Mouse (Mus musculus): ENCODE measurements around the gene Pnpo.

Pnpo gene

GRCm38 (mm10) chr11:96943746-96944304, at the start of gene Pnpo:
Gene Pnpo, minus strand, starts transcription at chr11:96943986.
- peak; percentile 98 for DNase-seq (ENCODE audit: low read depth, low spot score)

GRCm38 (mm10) chr11:96992722-96993311, 49.0 kb upstream of the Pnpo start:
- DNase-seq (ENCODE audit: low read depth, low spot score): no peak

GRCm38 (mm10) chr11:96991501-96991900, 47.7 kb upstream of the Pnpo start:
- no peak for DNase-seq (ENCODE audit: low read depth, low spot score)

- DNase-seq (ENCODE audit: low read depth, low spot score): peak; percentile 82
Measured at GRCm38 (mm10) chr11:96987873-96988655, 44.3 kb upstream of the Pnpo start.

DNA sequence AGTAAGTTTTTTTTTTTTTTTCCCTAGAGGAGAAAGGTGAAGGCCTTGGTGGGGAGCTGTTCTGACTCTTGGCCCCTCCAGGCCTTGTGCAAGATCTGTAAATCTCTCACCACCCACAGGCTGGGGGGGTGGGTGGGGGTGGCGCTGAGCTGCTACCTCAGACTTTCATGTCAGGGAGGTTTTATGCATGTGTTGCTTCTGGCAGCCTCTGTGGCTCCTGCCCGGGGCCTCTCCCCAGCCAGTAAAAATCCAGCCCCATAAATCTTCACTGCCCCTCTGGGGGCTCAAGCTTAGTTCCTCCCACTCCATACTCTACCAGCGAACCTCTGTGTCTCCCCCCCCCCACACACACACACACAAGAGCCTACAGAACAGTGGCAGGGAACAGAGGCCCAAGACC, 42.7 kb upstream of the Pnpo start:
- DNase-seq (ENCODE audit: low read depth, low spot score): no peak

- DNase-seq (ENCODE audit: low read depth, low spot score): no peak
Measured at GRCm38 (mm10) chr11:96984903-96985302, 41.1 kb upstream of the Pnpo start.

- no peak for DNase-seq (ENCODE audit: low read depth, low spot score)
Measured at GRCm38 (mm10) chr11:96982859-96983258, 39.1 kb upstream of the Pnpo start, which contains the start of gene Sp2. Gene Sp2, minus strand, starts transcription at chr11:96982959.

DNA sequence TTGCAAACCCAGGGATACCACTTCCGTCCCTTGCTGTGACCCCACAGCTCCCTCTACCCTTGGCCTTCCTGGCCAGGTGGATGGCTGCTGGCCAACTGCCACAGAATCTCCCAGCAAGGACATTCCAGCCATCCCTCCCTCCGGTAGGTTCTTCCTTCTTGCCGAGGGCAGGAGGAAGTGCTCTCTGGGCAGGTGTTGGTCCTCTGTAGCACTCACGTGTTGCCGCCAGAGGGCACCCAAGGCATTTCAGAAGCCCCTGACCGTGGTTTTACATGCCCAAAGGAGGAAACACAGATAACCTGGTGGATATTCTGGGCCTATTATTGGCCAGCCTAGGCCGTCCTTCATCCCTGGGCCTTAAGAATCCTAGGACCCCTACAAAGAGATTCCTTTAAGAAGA, 38.6 kb upstream of the Pnpo start:
- peak; percentile 90 for DNase-seq (ENCODE audit: low read depth, low spot score)

- DNase-seq (ENCODE audit: low read depth, low spot score): no peak
Measured at GRCm38 (mm10) chr11:96981461-96981860, 37.7 kb upstream of the Pnpo start.

DNA sequence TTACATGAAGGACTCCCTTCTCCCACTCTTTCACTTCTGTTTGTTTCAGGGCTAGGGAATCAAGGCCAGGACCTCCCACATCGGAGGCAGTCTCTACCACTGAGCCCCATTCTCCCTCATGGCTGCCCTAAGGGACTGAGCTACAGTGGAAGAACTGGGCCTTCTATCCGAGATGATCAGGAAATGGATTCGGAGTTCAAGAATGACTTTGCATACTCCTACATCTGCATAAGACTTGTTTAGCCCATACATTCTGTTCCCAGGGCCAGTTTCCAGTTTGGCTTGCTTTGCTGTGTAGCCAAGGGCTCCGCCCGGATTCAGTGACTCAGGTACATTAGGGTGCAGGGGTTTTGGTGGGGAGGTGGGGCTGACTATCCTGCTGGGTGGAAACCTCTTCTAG, 36.2 kb upstream of the Pnpo start:
- DNase-seq (ENCODE audit: low read depth, low spot score): peak; percentile 86

DNA sequence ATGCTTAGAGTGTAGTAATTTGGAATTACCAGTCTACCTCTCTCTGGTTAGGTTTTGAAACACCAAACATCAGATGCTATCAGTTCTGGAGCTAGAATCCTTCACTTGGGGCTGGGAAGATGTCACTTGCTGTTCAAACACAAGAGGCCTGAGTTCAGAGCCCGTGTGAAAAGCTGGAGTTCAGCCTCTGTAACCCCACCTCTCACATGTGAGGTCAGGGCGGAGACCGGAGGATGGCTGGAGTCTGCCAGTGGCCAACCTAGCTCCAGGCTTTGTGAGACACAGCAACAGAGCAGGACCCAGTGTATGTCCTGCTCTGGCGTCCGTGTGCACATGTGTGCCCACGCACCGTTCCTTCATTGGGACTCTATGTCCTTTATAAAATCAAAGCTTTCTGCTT, 35.5 kb upstream of the Pnpo start:
- peak; percentile 62 for DNase-seq (ENCODE audit: low read depth, low spot score)

DNA sequence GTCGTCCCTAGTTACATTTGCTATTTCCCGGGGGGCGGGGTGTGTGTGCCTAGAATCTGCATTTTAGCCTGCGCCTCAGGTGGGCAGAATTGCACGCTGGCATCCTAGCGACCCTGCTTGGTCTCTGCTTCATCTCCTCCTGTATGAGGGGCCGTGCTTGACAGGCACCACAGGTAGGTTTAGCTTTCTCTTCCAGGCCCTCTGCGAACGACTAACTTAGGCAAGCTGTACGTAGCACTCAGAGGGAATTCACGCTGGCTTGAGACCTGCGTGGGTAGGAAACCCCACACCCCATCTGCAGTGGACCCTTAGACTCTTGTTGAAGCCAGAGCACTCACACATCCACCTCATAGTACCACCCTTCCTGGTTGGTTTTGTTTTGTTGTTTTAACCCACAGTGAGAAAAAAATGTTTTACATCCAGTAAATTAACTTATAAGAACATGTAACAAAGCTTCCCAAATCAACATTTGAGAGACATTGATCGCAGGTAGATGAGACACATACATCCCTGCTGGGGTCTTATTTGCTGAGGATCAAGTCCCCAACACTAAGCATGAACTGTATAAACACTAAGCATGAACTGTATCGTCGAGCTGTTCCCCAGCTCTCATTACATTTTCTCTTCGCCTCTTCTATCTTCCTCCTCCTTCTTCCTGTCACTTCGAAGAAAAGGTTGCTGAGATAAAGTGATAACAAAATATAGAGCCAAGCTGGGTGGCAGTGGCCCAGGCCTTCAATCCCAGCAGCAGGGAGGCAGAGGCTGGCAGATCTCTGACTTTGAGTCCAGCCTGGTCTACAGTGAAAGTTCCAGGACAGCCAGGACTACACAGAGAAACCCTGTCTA, 34.8 kb upstream of the Pnpo start:
- no peak for DNase-seq (ENCODE audit: low read depth, low spot score)

DNA sequence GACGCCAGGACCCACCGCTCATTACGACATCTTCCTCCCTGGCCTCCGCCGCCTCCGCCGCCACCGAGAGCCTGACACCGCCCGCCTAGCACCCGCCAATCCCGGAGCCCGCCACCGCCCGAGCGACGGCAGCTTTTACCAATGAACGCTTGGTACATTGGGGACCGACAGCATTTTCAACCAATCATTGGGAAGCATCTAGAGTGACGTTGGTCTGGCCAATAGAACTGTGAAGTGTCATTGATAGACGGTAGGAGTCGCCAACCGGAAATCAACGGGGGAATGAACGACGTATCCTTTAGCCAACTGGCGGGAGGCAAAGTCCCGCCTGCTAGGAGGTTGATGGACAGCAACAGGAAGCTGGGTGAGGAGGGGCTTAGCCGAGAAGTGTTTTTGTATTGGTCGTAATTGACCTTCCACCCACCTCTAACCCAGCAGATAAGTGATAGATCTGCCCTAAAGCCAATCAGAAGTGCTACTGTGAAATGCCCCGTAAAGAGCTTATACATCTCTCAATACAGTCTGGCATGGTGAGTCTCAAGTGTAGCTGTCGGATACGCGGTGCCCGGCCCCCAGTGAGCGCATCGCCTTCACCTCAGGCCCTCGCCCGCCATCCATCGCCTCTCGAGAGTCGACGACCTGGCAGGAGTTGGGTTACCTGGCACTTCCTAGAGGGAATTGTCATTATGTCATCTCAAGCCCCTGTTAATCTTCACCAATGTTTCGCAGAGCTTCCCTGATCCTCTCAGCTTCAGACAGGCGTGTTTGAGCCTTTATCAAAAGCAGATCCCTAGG, 34.0 kb upstream of the Pnpo start:
- DNase-seq (ENCODE audit: low read depth, low spot score): peak; percentile 100

DNA sequence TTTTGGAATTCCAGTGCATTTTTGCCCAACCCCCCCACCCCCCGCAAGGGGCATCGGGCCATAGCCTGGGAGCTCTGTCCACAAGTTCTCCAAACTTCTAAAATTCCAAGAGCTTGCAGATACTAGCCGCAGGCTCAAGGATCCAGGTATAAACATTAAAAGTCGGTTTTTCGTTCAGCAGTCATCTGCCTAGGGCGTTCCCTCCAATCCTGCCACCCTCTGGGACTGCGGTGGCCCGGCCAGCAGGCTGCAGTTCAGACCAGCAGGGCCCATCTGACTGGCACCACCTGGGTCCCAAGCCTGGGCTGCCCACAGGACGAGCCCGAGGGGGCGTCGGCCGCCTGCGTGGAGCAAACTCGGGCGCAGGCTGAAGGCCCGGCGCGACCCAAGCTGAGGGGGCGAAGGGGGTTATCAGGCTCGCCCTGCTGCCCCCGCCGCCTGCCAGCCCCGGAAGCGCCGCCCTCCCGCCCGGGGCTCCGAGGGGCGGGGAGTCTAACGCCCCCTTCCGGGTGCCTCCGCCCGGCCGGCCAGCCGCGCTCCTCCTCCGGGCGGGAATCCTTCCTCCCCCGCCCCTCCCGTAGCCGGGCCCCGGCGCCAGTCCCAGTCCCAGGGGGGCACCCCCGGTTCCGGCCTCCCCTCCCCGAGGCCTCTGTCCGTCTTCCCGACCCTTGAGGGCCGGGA, 33.3 kb upstream of the Pnpo start:
- DNase-seq (ENCODE audit: low read depth, low spot score): peak; percentile 62

DNA sequence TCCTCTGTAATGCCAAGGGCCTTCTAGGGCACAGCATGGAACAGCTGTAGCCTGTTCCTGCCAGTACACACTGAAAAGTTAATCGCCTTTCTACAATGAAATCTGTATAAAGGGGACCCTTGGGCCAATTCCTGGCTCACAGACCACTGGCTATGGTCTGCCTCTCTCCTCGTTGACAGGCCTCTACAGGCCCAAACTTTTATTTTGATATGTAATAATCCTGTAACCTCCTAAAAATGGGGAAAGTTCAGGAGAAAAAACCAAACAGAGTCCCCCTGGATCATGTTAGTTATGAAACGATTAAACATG, 32.5 kb upstream of the Pnpo start:
- DNase-seq (ENCODE audit: low read depth, low spot score): no peak

DNA sequence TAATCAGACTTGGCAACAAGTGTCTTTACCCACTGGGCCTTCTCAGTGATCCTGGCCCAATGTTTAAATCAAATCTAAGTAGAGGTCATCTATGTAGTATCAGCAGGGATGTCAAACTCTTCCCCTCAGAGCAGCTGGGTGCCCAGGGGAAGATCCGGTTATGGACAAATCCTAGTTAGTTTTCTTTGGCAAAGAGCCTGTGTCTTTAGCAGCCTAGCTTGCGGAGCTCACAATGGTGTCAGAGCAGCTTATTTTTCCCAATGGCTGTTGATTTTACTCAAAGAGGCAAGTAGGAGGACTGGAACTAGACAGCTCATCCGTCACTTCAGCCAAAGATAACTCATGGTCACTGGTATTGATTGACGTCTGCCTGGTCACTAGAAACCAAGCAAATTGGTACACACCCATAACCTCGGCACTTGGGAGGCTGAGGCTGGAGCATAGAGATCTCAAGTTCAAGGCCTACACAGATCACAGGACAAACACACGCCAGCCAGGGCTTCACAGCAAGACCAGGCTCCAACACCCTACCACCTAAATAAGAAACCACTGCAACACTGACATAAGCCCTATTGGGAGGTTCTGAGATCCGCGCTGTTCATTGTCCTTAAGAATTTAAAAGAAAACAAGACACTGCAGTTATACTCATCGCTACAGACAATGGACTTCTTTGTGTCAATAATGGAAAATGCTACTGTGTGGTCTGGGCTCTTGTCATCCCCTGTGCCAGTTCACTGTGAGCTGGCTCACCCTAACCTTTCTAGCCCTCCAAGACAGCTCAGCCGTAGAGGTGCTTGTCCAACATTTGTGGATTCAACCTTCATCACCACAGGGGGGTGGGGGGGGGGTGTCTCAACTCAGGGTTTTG, 32.0 kb upstream of the Pnpo start:
- DNase-seq (ENCODE audit: low read depth, low spot score): peak; percentile 57

GRCm38 (mm10) chr11:96974813-96975212, 31.0 kb upstream of the Pnpo start:
- DNase-seq (ENCODE audit: low read depth, low spot score): no peak

GRCm38 (mm10) chr11:96973426-96973964, 29.7 kb upstream of the Pnpo start:
- DNase-seq (ENCODE audit: low read depth, low spot score): no peak

DNA sequence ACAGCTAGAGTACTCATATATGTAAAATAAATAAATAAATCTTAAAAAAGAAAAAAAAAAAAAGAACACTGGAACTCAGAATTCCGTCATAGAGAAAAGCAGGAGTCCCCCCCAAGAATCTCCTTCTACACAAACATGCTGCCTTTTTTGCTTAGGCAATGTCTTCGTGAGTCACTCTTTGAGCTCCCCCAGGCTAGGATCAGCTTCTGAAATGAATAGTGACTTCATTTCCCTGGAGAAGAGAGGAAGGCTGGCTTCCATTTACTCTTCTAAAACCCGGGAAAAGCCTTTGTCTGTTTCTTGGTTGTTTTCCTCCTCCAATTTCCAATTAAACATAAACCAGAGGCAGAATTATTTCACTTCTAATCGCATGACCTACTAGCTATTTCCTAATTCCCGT, 29.1 kb upstream of the Pnpo start:
- no peak for DNase-seq (ENCODE audit: low read depth, low spot score)

GRCm38 (mm10) chr11:96970341-96970740, 26.6 kb upstream of the Pnpo start:
- no peak for DNase-seq (ENCODE audit: low read depth, low spot score)
